19 mouse cellular contexts compared by ENCODE assay signal in the genomic region with DNA sequence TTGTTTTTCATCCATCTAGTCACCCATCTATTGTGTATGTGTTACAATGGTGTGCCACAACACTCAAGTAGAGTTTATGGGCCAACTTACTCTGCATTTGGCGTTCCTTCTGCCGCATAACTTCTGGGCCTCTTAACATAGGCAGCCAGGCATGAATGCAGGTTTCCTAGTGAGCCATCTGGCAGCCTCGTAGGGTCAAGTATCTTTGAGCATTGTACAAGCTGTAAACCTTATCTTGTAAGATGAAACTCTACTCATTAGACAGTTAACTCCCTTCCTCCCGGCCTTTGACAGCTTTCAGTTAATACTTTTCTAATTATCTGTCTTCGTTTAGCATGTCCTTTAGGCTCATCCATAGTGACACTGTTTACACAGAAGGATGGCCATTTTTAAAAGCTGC.
DNase-seq lines count a peak whose midpoint lies in the region; ATAC-seq and TF ChIP-seq lines count a peak whose summit lies in the region.
"Had no signal": no experiment of that assay in that cellular context is flagged by ENCODE, and none has a peak within 500 bp of the region (broad histone marks: within the 10 kb centered on the region; RNA-seq: fewer than 3 reads in every experiment).

No protein-coding gene starts in this region.

- TF ChIP-seq CTCF in hindbrain, postnatal 0 days (IDR thresholded peaks at IDR 0.05; ENCODE audit: low read depth): no peak
- TF ChIP-seq CTCF in MEL (IDR thresholded peaks at IDR 0.05 in 2 of 3, conservative IDR thresholded peaks at IDR 0.05 in 1 of 3; ENCODE audit: control insufficient read depth in 1 of 3, insufficient read depth in 1 of 3, low read depth in 2 of 3, low read length in 3 of 3, poor library complexity in 1 of 3, severe bottlenecking in 1 of 3): no peak
- no peak for TF ChIP-seq CTCF in cerebellum, adult 2 months (IDR thresholded peaks at IDR 0.05; ENCODE audit: borderline replicate concordance, insufficient read depth, low read depth, low read length)
- TF ChIP-seq CTCF in intestine, postnatal 0 days (IDR thresholded peaks at IDR 0.05; ENCODE audit: low read depth): no peak
- TF ChIP-seq CTCF in thymus, adult 2 months (IDR thresholded peaks at IDR 0.05; ENCODE audit: borderline replicate concordance, control insufficient read depth, extremely low read depth, insufficient read depth, low read length, poor library complexity): no peak

- DNase-seq in hindbrain, postnatal 0 days (ENCODE audit: low spot score): peak; percentile 21
- DNase-seq in hindbrain, embryonic 11.5 days (ENCODE audit: low spot score): no peak
- peak; percentile 70 for DNase-seq in MEL (ENCODE audit: low read depth, low spot score)
- peak; percentile 51 to 71 for DNase-seq in cerebellum, adult 2 months
- no peak for DNase-seq in thymus, adult 2 months
- DNase-seq: adrenal gland, postnatal 10 days; gastrocnemius, postnatal 25 days; kidney, adult 18-20 months; kidney, postnatal 4 days; liver, postnatal 0 days; lung, postnatal 36 days; right cerebral cortex, postnatal 25 days had no signal

- H3K4me3 ChIP-seq in hindbrain, postnatal 0 days (ENCODE audit: low read length): no peak overlapping the region
- no peak overlapping the region for H3K4me3 ChIP-seq in hindbrain, embryonic 11.5 days (ENCODE audit: low read depth, low read length)
- no peak overlapping the region for H3K4me3 ChIP-seq in MEL (ENCODE audit: control insufficient read depth in 1 of 2, insufficient read depth in 1 of 2, low read depth in 2 of 2, low read length in 2 of 2)
- no peak overlapping the region for H3K4me3 ChIP-seq in cerebellum, adult 2 months (replicated peaks; ENCODE audit: insufficient read depth, low read depth, low read length)
- no peak overlapping the region for H3K4me3 ChIP-seq in intestine, postnatal 0 days (ENCODE audit: low read depth, low read length)
- no peak overlapping the region for H3K4me3 ChIP-seq in thymus, adult 2 months (ENCODE audit: control insufficient read depth, insufficient read depth, low read length)
- H3K4me3 ChIP-seq: embryonic facial prominence, embryonic 12.5 days; heart, embryonic 12.5 days; limb, embryonic 13.5 days; midbrain, embryonic 12.5 days had no signal

- peaks cover 38% of the 10 kb centered on the region for H3K36me3 ChIP-seq in hindbrain, postnatal 0 days (ENCODE audit: insufficient read depth, low read length)
- H3K36me3 ChIP-seq in hindbrain, embryonic 11.5 days (ENCODE audit: control insufficient read depth, insufficient read depth, low read length): 0 out of 2 replicates have a peak, but pooled peaks cover 3% of the 10 kb centered on the region
- peaks cover 20 to 30% of the 10 kb centered on the region in 2 experiments for H3K36me3 ChIP-seq in MEL (ENCODE audit: control insufficient read depth in 1 of 2, insufficient read depth in 2 of 2, low read length in 2 of 2)
- peaks cover 60% of the 10 kb centered on the region for H3K36me3 ChIP-seq in intestine, postnatal 0 days (ENCODE audit: control insufficient read depth, insufficient read depth)
- H3K36me3 ChIP-seq in thymus, adult 2 months (ENCODE audit: control insufficient read depth, insufficient read depth, low read length): peaks cover 68% of the 10 kb centered on the region

- H3K27me3 ChIP-seq in hindbrain, postnatal 0 days (ENCODE audit: insufficient read depth, low read length): no peaks in the 10 kb centered on the region
- H3K27me3 ChIP-seq in hindbrain, embryonic 11.5 days (ENCODE audit: control insufficient read depth, insufficient read depth, low read length): no peaks in the 10 kb centered on the region
- no peaks in the 10 kb centered on the region for H3K27me3 ChIP-seq in MEL (ENCODE audit: control insufficient read depth in 1 of 2, insufficient read depth in 2 of 2, low read length in 2 of 2)
- H3K27me3 ChIP-seq in cerebellum, adult 2 months (ENCODE audit: control insufficient read depth, insufficient read depth, low read length): no peaks in the 10 kb centered on the region
- no peaks in the 10 kb centered on the region for H3K27me3 ChIP-seq in intestine, postnatal 0 days (replicated peaks; ENCODE audit: control insufficient read depth, insufficient read depth, low read length)
- H3K27me3 ChIP-seq in thymus, adult 2 months (ENCODE audit: control insufficient read depth, insufficient read depth, low read length): no peaks in the 10 kb centered on the region
- H3K27me3 ChIP-seq: embryonic facial prominence, embryonic 12.5 days; heart, embryonic 12.5 days; limb, embryonic 13.5 days; midbrain, embryonic 12.5 days had no signal

- no peak for ATAC-seq in hindbrain, postnatal 0 days
- no peak for ATAC-seq in hindbrain, embryonic 11.5 days (ENCODE audit: low FRiP score)
- peak; percentile 56; the same call in 1 of the 2 replicates for ATAC-seq in megakaryocyte-erythroid progenitor cell, adult 5-6 weeks (replicated peaks; ENCODE audit: low FRiP score, low TSS enrichment, poor library complexity, severe bottlenecking)
- no peak for ATAC-seq in intestine, postnatal 0 days
- ATAC-seq: liver, postnatal 0 days had no signal

- H3K27ac ChIP-seq in hindbrain, postnatal 0 days: no peak overlapping the region
- H3K27ac ChIP-seq in hindbrain, embryonic 11.5 days (ENCODE audit: low read depth, low read length): no peak overlapping the region
- peak overlapping the region; percentile 52 for H3K27ac ChIP-seq in MEL (ENCODE audit: control insufficient read depth, low read depth, low read length)
- H3K27ac ChIP-seq in cerebellum, adult 2 months (ENCODE audit: insufficient read depth, low read length): no peak overlapping the region
- no peak overlapping the region for H3K27ac ChIP-seq in intestine, postnatal 0 days (ENCODE audit: low read depth, low read length)
- H3K27ac ChIP-seq in thymus, adult 2 months (ENCODE audit: control insufficient read depth, insufficient read depth, low read length): no peak overlapping the region
- H3K27ac ChIP-seq: embryonic facial prominence, embryonic 12.5 days; hindbrain, embryonic 14.5 days; limb, embryonic 13.5 days; midbrain, embryonic 12.5 days had no signal

- H3K9me3 ChIP-seq in hindbrain, postnatal 0 days (ENCODE audit: low read length): no peaks in the 10 kb centered on the region
- H3K9me3 ChIP-seq in hindbrain, embryonic 11.5 days (ENCODE audit: control insufficient read depth, low read length): no peaks in the 10 kb centered on the region
- H3K9me3 ChIP-seq in MEL (replicated peaks; ENCODE audit: insufficient read depth, low read length): no peaks in the 10 kb centered on the region
- no peaks in the 10 kb centered on the region for H3K9me3 ChIP-seq in intestine, postnatal 0 days (ENCODE audit: control insufficient read depth)
- H3K9me3 ChIP-seq: embryonic facial prominence, embryonic 12.5 days; heart, embryonic 12.5 days; limb, embryonic 13.5 days; midbrain, embryonic 12.5 days had no signal

- H3K4me1 ChIP-seq in hindbrain, postnatal 0 days (ENCODE audit: insufficient read depth, low read length): no peaks in the 10 kb centered on the region; the same call in 1 of the 2 replicates
- no peaks in the 10 kb centered on the region for H3K4me1 ChIP-seq in hindbrain, embryonic 11.5 days (replicated peaks; ENCODE audit: control insufficient read depth, insufficient read depth, low read length)
- H3K4me1 ChIP-seq in MEL (ENCODE audit: control insufficient read depth in 1 of 2, insufficient read depth in 2 of 2, low read length in 2 of 2): peaks cover 6 to 11% of the 10 kb centered on the region in 2 experiments
- H3K4me1 ChIP-seq in cerebellum, adult 2 months (ENCODE audit: control insufficient read depth, insufficient read depth, low read length): peaks cover 14% of the 10 kb centered on the region; the same call in 1 of the 2 replicates
- no peaks in the 10 kb centered on the region for H3K4me1 ChIP-seq in intestine, postnatal 0 days (replicated peaks; ENCODE audit: control insufficient read depth, insufficient read depth, low read length)
- no peaks in the 10 kb centered on the region for H3K4me1 ChIP-seq in thymus, adult 2 months (replicated peaks; ENCODE audit: control insufficient read depth, insufficient read depth, low read length)
- H3K4me1 ChIP-seq: embryonic facial prominence, embryonic 12.5 days; limb, embryonic 13.5 days; midbrain, embryonic 12.5 days had no signal

- no peak overlapping the region for H3K9ac ChIP-seq in hindbrain, postnatal 0 days (replicated peaks; ENCODE audit: low read length)
- no peak overlapping the region for H3K9ac ChIP-seq in hindbrain, embryonic 11.5 days (ENCODE audit: low read depth, low read length)
- 0 out of 2 replicates have a peak overlapping the region, but pooled peaks have one; percentile 22 for H3K9ac ChIP-seq in MEL (ENCODE audit: control insufficient read depth, low read depth, low read length, poor library complexity, severe bottlenecking)
- no peak overlapping the region for H3K9ac ChIP-seq in intestine, postnatal 0 days (ENCODE audit: low read depth, low read length)
- H3K9ac ChIP-seq: embryonic facial prominence, embryonic 12.5 days; heart, embryonic 12.5 days; hindbrain, embryonic 14.5 days; limb, embryonic 13.5 days; liver, postnatal 0 days; midbrain, embryonic 12.5 days had no signal

- TF ChIP-seq POLR2A in MEL (IDR thresholded peaks at IDR 0.05; ENCODE audit: control insufficient read depth in 1 of 2, insufficient read depth in 1 of 2, low read depth in 1 of 2, low read length in 2 of 2, poor library complexity in 1 of 2): no peak
- TF ChIP-seq POLR2A in cerebellum, adult 2 months (IDR thresholded peaks at IDR 0.05; ENCODE audit: borderline replicate concordance, insufficient read depth, low read length): no peak
- TF ChIP-seq POLR2A in thymus, adult 2 months (IDR thresholded peaks at IDR 0.05; ENCODE audit: control insufficient read depth, extremely low read depth, insufficient read depth, low read length, poor library complexity): no peak

- TF ChIP-seq RAD21 in MEL (IDR thresholded peaks at IDR 0.05; ENCODE audit: low read depth, low read length): no peak

- H3K4me2 ChIP-seq in hindbrain, postnatal 0 days (ENCODE audit: low read depth, low read length): no peak overlapping the region
- H3K4me2 ChIP-seq in hindbrain, embryonic 11.5 days (replicated peaks; ENCODE audit: low read depth, low read length): no peak overlapping the region
- H3K4me2 ChIP-seq in intestine, postnatal 0 days (replicated peaks; ENCODE audit: low read depth): no peak overlapping the region
- H3K4me2 ChIP-seq: embryonic facial prominence, embryonic 12.5 days; heart, embryonic 12.5 days; hindbrain, embryonic 14.5 days; limb, embryonic 13.5 days; midbrain, embryonic 12.5 days had no signal

- peak; percentile 47 to 65 for TF ChIP-seq EP300 in MEL (IDR thresholded peaks at IDR 0.05; ENCODE audit: low read depth in 1 of 2, low read length in 2 of 2)

- WGBS in hindbrain, postnatal 0 days: 40% methylated on average over 5 of the region's 5 CpGs
- WGBS in hindbrain, embryonic 11.5 days: 69% methylated on average over 5 of the region's 5 CpGs
- 13% methylated on average over 5 of the region's 5 CpGs for WGBS in cerebellum, adult 2 months
- 40% methylated on average over 5 of the region's 5 CpGs for WGBS in intestine, postnatal 0 days
- 93% methylated on average over 5 of the region's 5 CpGs for WGBS in thymus, adult 2 months

- peaks cover 7% of the 10 kb centered on the region; the same call in 1 of the 2 replicates for H3K79me2 ChIP-seq in MEL (ENCODE audit: control insufficient read depth, insufficient read depth, low read length, poor library complexity)

TF ChIP-seq in MEL, 35 proteins besides CTCF, POLR2A, EP300 and RAD21 (continues in another document):
- no peak for TF ChIP-seq JUND (IDR thresholded peaks at IDR 0.05; ENCODE audit: low read depth, low read length)

Comparison
In these comparisons a context has a peak if more than half of its experiments do, and no peak if none do; other contexts are left out.
1. DNase-seq: peak in hindbrain, postnatal 0 days (single experiment), MEL (single experiment) and cerebellum, adult 2 months (2 of 2); none in hindbrain, embryonic 11.5 days (single experiment) and thymus, adult 2 months (single experiment).